Comparison of ENCODE assay signal across 10 mouse cellular contexts in the genomic region with DNA sequence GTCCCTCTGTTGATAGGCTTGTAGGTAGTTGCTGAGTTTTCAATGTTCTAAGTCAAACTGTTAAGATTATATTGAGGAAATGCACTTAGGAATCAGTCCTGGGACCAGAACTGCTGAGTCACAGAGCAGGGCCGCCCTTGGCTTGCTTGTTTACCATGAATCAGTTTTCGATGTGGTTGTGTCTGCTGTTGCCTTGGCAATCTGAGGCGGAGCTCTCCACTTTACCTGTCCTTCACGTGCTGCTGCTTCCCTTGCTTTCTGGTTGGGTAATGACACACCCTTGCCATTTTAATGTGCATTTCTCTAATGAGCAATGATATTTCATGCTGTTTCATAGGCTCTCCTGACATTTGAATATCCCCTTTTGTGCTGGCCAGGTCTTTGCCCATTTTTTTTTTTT.
DNase-seq lines count a peak whose midpoint lies in the region; ATAC-seq and TF ChIP-seq lines count a peak whose summit lies in the region.
"Had no signal": no experiment of that assay in that cellular context is flagged by ENCODE, and none has a peak within 500 bp of the region (broad histone marks: within the 10 kb centered on the region; RNA-seq: fewer than 3 reads in every experiment).

No protein-coding gene starts in this region.

- H3K9me3 ChIP-seq in liver, embryonic 14.5 days (ENCODE audit: control insufficient read depth, low read length), result no peaks in the 10 kb centered on the region
- H3K9me3 ChIP-seq: hindbrain, embryonic 13.5 days had no signal

- peak; percentile 12; the same call in 1 of the 2 replicates for TF ChIP-seq EP300 in liver, embryonic 14.5 days (IDR thresholded peaks at IDR 0.05; ENCODE audit: low read depth)

- no peak overlapping the region for H3K4me2 ChIP-seq in liver, embryonic 14.5 days (ENCODE audit: low read depth)
- H3K4me2 ChIP-seq: hindbrain, embryonic 13.5 days had no signal

- no peaks in the 10 kb centered on the region for H3K27me3 ChIP-seq in liver, embryonic 14.5 days (ENCODE audit: control insufficient read depth, insufficient read depth, low read length)
- H3K27me3 ChIP-seq: hindbrain, embryonic 13.5 days had no signal

- peak; percentile 89 for ATAC-seq in common myeloid progenitor, adult 5-6 weeks (replicated peaks; ENCODE audit: low read depth, poor library complexity, severe bottlenecking)
- ATAC-seq in liver, embryonic 14.5 days (ENCODE audit: insufficient read depth), result peak; percentile 91
- no peak for ATAC-seq in CD4-positive, CD25-positive, alpha-beta regulatory T cell, adult 4 months
- ATAC-seq: midbrain, embryonic 16.5 days had no signal

- DNase-seq in urinary bladder, postnatal 36 days (ENCODE audit: low spot score in 2 of 2), result peak; percentile 13 to 51
- DNase-seq in urinary bladder, postnatal 10 days (ENCODE audit: low spot score), result no peak
- peak; percentile 66 to 81 (median 68) for DNase-seq in liver, embryonic 14.5 days (ENCODE audit: low read depth in 3 of 3, low spot score in 3 of 3)
- DNase-seq in gastrocnemius, postnatal 4 days (ENCODE audit: low spot score in 2 of 2), result no peak
- no peak for DNase-seq in left cerebral cortex, postnatal 36 days (ENCODE audit: low spot score in 2 of 2)
- DNase-seq: thymus, adult 2 months had no signal

- TF ChIP-seq CTCF in liver, embryonic 14.5 days (IDR thresholded peaks at IDR 0.05; ENCODE audit: low read depth), result no peak

- H3K4me3 ChIP-seq in liver, embryonic 14.5 days (ENCODE audit: insufficient read depth in 1 of 2, low read depth in 2 of 2, low read length in 2 of 2), result no peak overlapping the region
- H3K4me3 ChIP-seq: hindbrain, embryonic 13.5 days had no signal

- intact Hi-C loops in left cerebral cortex, postnatal 36 days (cut with DNase I), result no loop called here

- H3K9ac ChIP-seq in liver, embryonic 14.5 days (replicated peaks), result no peak overlapping the region
- H3K9ac ChIP-seq: hindbrain, embryonic 13.5 days had no signal

- peaks cover 10 to 16% of the 10 kb centered on the region in 2 experiments for H3K4me1 ChIP-seq in liver, embryonic 14.5 days (replicated peaks; ENCODE audit: control insufficient read depth in 2 of 2, insufficient read depth in 2 of 2, low read length in 1 of 2)
- H3K4me1 ChIP-seq: hindbrain, embryonic 13.5 days had no signal

- 17% methylated on average over 4 of the region's 4 CpGs for WGBS in liver, embryonic 14.5 days (ENCODE audit: insufficient replicate concordance)

- H3K27ac ChIP-seq in liver, embryonic 14.5 days, result no peak overlapping the region; the same call in 1 of the 2 replicates
- H3K27ac ChIP-seq: hindbrain, embryonic 13.5 days had no signal

- H3K36me3 ChIP-seq in liver, embryonic 14.5 days (replicated peaks; ENCODE audit: control insufficient read depth, insufficient read depth, low read depth), result no peaks in the 10 kb centered on the region
- H3K36me3 ChIP-seq: hindbrain, embryonic 13.5 days had no signal

Comparison
In these comparisons a context has a peak if more than half of its experiments do, and no peak if none do; other contexts are left out.
1. DNase-seq: peak in urinary bladder, postnatal 36 days (2 of 2) and liver, embryonic 14.5 days (3 of 3); none in urinary bladder, postnatal 10 days (single experiment), gastrocnemius, postnatal 4 days (0 of 2) and left cerebral cortex, postnatal 36 days (0 of 2).